In the genomic region with DNA sequence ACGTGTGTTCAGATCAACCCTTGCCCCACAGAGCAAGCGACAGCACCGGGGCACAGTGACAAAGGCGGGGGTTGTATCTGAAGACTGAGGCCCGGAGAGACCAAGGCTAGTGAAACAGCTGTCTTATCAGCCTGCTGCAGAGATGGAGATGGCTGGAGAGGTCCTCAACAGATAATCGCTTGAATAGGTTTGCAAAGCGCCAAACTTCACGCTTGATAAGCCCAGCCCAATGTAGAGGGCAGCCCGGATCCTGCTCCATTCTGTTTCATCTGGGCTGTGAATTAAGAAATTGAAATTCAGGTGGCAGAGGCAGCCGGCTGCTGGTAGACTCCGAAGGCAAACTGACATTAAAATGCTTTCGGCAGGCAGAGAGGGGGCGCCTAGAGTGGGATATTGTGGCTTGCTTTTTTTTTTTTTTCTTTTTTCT, we compare ENCODE assay signal across 14 mouse cellular contexts. TPM values are rescaled to one million over a fixed set of nuclear protein-coding genes. Genes with fewer than 3 reads are reported as not detected.
DNase-seq lines count a peak whose midpoint lies in the region; ATAC-seq and TF ChIP-seq lines count a peak whose summit lies in the region.
"Had no signal": no experiment of that assay in that cellular context is flagged by ENCODE, and none has a peak within 500 bp of the region (broad histone marks: within the 10 kb centered on the region; RNA-seq: fewer than 3 reads in every experiment).

No protein-coding gene starts in this region.

- peak overlapping the region; percentile 19 for H3K4me2 ChIP-seq in embryonic facial prominence, embryonic 11.5 days (ENCODE audit: low read depth, low read length)
- peak overlapping the region; percentile 75 for H3K4me2 ChIP-seq in hindbrain, embryonic 13.5 days
- H3K4me2 ChIP-seq in midbrain, postnatal 0 days (ENCODE audit: low read depth, low read length, poor library complexity, severe bottlenecking): peak overlapping the region; percentile 71
- H3K4me2 ChIP-seq: stomach, embryonic 15.5 days had no signal

- no peaks in the 10 kb centered on the region for H3K36me3 ChIP-seq in embryonic facial prominence, embryonic 11.5 days (replicated peaks; ENCODE audit: control insufficient read depth, insufficient read depth, low read depth, low read length)
- H3K36me3 ChIP-seq in hindbrain, embryonic 13.5 days: no peaks in the 10 kb centered on the region
- H3K36me3 ChIP-seq in midbrain, postnatal 0 days (ENCODE audit: insufficient read depth, low read length): no peaks in the 10 kb centered on the region
- H3K36me3 ChIP-seq: stomach, embryonic 15.5 days had no signal

- no peak overlapping the region for H3K9ac ChIP-seq in embryonic facial prominence, embryonic 11.5 days (replicated peaks; ENCODE audit: low read length)
- peak overlapping the region; percentile 68 for H3K9ac ChIP-seq in hindbrain, embryonic 13.5 days
- H3K9ac ChIP-seq in midbrain, postnatal 0 days (replicated peaks; ENCODE audit: low read length, poor library complexity, severe bottlenecking): peak overlapping the region; percentile 56
- H3K9ac ChIP-seq: stomach, embryonic 15.5 days had no signal

- under 1% methylated on average over 13 of the region's 13 CpGs for WGBS in embryonic facial prominence, embryonic 11.5 days
- WGBS in hindbrain, embryonic 13.5 days: 1% methylated on average over 13 of the region's 13 CpGs
- WGBS in midbrain, postnatal 0 days: 2% methylated on average over 13 of the region's 13 CpGs

- H3K27me3 ChIP-seq in embryonic facial prominence, embryonic 11.5 days (ENCODE audit: control insufficient read depth, insufficient read depth, low read length): peaks cover 2% of the 10 kb centered on the region
- no peaks in the 10 kb centered on the region for H3K27me3 ChIP-seq in hindbrain, embryonic 13.5 days
- no peaks in the 10 kb centered on the region for H3K27me3 ChIP-seq in midbrain, postnatal 0 days (ENCODE audit: insufficient read depth, low read length)

- H3K9me3 ChIP-seq in embryonic facial prominence, embryonic 11.5 days (replicated peaks; ENCODE audit: control insufficient read depth, low read length): no peaks in the 10 kb centered on the region
- H3K9me3 ChIP-seq in hindbrain, embryonic 13.5 days: no peaks in the 10 kb centered on the region
- H3K9me3 ChIP-seq in midbrain, postnatal 0 days (ENCODE audit: low read length): no peaks in the 10 kb centered on the region
- H3K9me3 ChIP-seq: stomach, embryonic 15.5 days had no signal

- H3K27ac ChIP-seq in embryonic facial prominence, embryonic 11.5 days (replicated peaks; ENCODE audit: low read depth, low read length): no peak overlapping the region
- peak overlapping the region; percentile 83 for H3K27ac ChIP-seq in hindbrain, embryonic 13.5 days
- H3K27ac ChIP-seq in midbrain, postnatal 0 days (ENCODE audit: low read depth, low read length): peak overlapping the region; percentile 57
- H3K27ac ChIP-seq: gastrocnemius, adult 2 months; stomach, embryonic 15.5 days had no signal

- DNase-seq in frontal cortex, postnatal 36 days (ENCODE audit: low spot score in 2 of 2): no peak
- DNase-seq in embryonic facial prominence, embryonic 11.5 days (ENCODE audit: low spot score): no peak
- DNase-seq in midbrain, postnatal 0 days (ENCODE audit: low spot score): peak; percentile 71
- no peak for DNase-seq in lung, adult 18-20 months
- no peak for DNase-seq in B cell, adult 2 months
- DNase-seq in kidney, postnatal 36 days: no peak
- DNase-seq: gastrocnemius, adult 2 months; heart, postnatal 10 days; kidney, postnatal 25 days had no signal

- TF ChIP-seq CTCF in midbrain, postnatal 0 days (IDR thresholded peaks at IDR 0.05): peak; percentile 69

- no peak overlapping the region for H3K4me3 ChIP-seq in embryonic facial prominence, embryonic 11.5 days (ENCODE audit: low read depth, low read length)
- H3K4me3 ChIP-seq in hindbrain, embryonic 13.5 days: peak overlapping the region; percentile 41
- peak overlapping the region; percentile 47 for H3K4me3 ChIP-seq in midbrain, postnatal 0 days (ENCODE audit: low read depth, low read length)
- H3K4me3 ChIP-seq: gastrocnemius, adult 2 months; stomach, embryonic 15.5 days had no signal

- H3K4me1 ChIP-seq in embryonic facial prominence, embryonic 11.5 days (ENCODE audit: control insufficient read depth, insufficient read depth, low read length): no peaks in the 10 kb centered on the region
- peaks cover 24% of the 10 kb centered on the region for H3K4me1 ChIP-seq in hindbrain, embryonic 13.5 days (replicated peaks)
- peaks cover 5% of the 10 kb centered on the region; the same call in 1 of the 2 replicates for H3K4me1 ChIP-seq in midbrain, postnatal 0 days (ENCODE audit: insufficient read depth, low read length)
- H3K4me1 ChIP-seq: stomach, embryonic 15.5 days had no signal

- ATAC-seq in frontal cortex, adult (ENCODE audit: low TSS enrichment): peak; percentile 45
- ATAC-seq in embryonic facial prominence, embryonic 11.5 days (replicated peaks; ENCODE audit: insufficient number of reproducible peaks, low FRiP score, low TSS enrichment, low read depth): no peak
- peak; percentile 12 for ATAC-seq in hindbrain, embryonic 13.5 days (ENCODE audit: low FRiP score)
- ATAC-seq in midbrain, postnatal 0 days (ENCODE audit: low FRiP score): peak; percentile 21; the same call in 1 of the 2 replicates

RNA-seq across cellular contexts. Expression of a gene that starts 19.4 kb away (rescaled TPM):
- 25.9 and 28.8 TPM in 2 replicates for polyA plus RNA-seq in embryonic facial prominence, embryonic 11.5 days (2014; fragmentation: Nextera tagmentation; extraction: Ambion mirVana)
- 154 and 159 TPM in 2 replicates for polyA plus RNA-seq in hindbrain, embryonic 13.5 days (2015; fragmentation: Nextera tagmentation; extraction: Ambion mirVana)
- total RNA-seq in midbrain, postnatal 0 days (2014; rRNA removed): 80.6 and 96.6 TPM in 2 replicates
- polyA plus RNA-seq in midbrain, postnatal 0 days (2015; fragmentation: Nextera tagmentation; extraction: Ambion mirVana): 100.0 and 107 TPM in 2 replicates
- total RNA-seq: liver, adult 2 months; megakaryocyte progenitor cell, adult 5-6 weeks had no signal
- polyA plus RNA-seq: liver, adult 2 months had no signal

Comparison
In these comparisons a context has a peak if more than half of its experiments do, and no peak if none do; other contexts are left out.
1. H3K4me2 ChIP-seq: peak in every context shown above with its lines; median percentile 75 in hindbrain, embryonic 13.5 days; 71 in midbrain, postnatal 0 days; 19 in embryonic facial prominence, embryonic 11.5 days.